Mouse (Mus musculus): ENCODE results near the gene H2-M10.3.
"Not testable (repeated sequence)": the region's sequence is repeated elsewhere in the genome, so short reads cannot be mapped to it uniquely, and the experiment has no call there.

Gene H2-M10.3

GRCm38 (mm10) chr17:36368317-36368716 is at the start of gene H2-M10.3:
Gene H2-M10.3, minus strand, starts transcription at chr17:36368417.
- DNase-seq (ENCODE audit: low spot score), result not testable (repeated sequence)

- DNase-seq (ENCODE audit: low spot score), result no peak
Measured at GRCm38 (mm10) chr17:36417416-36417815, 49.2 kb upstream of the H2-M10.3 start.

GRCm38 (mm10) chr17:36415407-36415806 is 47.2 kb upstream of the H2-M10.3 start:
- no peak for DNase-seq (ENCODE audit: low spot score)

GRCm38 (mm10) chr17:36414361-36414760 is 46.1 kb upstream of the H2-M10.3 start:
- no peak for DNase-seq (ENCODE audit: low spot score)

DNA sequence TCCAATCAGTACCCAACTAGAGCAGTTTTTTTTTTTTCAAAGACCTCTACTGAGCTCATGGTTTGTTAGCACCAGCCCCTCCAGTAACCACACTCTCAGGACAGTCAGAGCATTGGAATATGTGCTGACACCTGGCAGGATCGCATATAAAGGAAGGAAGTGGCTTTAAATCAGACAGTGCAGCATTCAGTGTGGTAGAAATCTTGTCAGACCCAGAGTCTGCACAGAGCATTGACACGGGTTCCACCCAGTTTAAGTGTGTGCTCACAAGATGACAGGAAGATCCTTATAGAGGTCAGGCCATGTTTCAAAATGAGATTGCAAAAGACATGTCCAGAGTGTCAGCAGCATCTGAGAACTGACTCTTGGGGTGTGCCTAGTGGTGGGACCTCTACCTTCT is 21.7 kb upstream of the H2-M10.3 start:
- DNase-seq (ENCODE audit: low spot score), result no peak

GRCm38 (mm10) chr17:36362404-36362803 is 5.8 kb downstream of the H2-M10.3 start:
- DNase-seq (ENCODE audit: low spot score), result not testable (repeated sequence)

DNA sequence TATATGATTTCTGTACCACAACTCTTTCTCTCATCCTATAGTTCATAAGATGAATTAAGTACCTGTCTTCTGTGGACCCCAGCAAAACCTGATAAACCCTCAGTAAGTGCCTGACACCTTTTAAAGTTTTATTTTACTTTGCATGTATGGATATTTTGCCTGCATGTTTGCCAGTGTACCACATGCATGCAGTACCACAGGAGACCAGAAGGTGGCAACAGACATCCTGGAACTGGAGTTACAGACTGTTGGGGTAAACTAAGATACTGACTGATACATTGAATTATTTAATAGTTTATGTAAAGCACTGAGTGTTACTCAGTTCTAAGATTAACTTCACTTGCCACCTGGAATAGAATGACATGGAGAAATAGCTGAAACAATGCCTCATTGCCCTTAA is 10.7 kb downstream of the H2-M10.3 start:
- DNase-seq (ENCODE audit: low spot score), result not testable (repeated sequence)

GRCm38 (mm10) chr17:36355763-36356162 is 12.5 kb downstream of the H2-M10.3 start:
- DNase-seq (ENCODE audit: low spot score), result no peak

GRCm38 (mm10) chr17:36355343-36355742 is 12.9 kb downstream of the H2-M10.3 start:
- DNase-seq (ENCODE audit: low spot score), result not testable (repeated sequence)

DNA sequence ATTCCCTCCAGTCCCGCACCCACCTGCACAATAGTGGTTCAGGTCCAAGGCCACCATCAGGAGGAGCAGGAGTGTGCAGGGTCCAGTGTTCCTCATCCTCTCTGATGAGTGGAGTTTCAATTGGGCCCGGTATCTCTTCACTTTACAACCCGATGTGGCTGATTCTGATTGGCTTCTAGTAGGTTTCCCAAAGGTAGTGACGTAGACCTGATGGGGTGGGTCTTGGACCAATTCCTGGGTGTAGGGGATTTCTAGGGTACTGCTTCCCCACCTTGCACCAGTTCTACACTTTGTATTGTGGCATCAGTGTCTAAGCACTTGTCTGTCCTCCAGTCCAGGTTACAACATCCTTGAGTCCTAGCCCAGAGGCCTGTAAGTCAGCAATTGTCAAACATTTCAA is 42.2 kb downstream of the H2-M10.3 start, which contains the start of gene H2-M10.1:
Gene H2-M10.1 (minus strand): TSS at position 101 of the 400 bp plus-strand sequence.
- DNase-seq (ENCODE audit: low spot score), result no peak

DNA sequence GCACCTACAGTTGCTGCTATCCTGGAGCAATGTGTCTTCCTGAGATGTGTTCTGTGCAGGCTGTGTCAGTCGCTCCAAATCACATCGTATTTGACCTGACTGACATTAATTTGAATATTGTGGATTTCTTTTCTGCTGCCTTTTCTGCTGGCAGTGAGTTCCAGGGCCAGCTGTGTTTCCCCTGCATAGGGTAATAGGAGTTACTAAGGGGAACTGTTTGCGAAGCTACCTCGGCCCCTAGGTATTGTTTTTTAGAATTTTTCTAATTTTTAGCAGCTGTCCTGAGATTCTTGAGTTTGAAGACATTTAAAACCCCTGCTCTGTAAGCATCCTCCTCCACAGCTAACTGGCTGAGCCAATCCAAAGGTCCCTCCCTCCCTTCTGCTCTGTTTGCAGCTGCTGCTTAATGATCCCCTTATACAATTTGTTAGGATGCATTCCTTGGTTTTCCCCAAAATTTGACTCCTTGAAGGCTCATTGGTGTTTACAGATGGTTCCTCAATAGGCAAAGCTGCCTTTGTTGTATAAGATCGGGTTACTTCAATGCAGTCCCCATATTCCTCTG is 52.4 kb downstream of the H2-M10.3 start:
- DNase-seq (ENCODE audit: low spot score), result no peak

DNA sequence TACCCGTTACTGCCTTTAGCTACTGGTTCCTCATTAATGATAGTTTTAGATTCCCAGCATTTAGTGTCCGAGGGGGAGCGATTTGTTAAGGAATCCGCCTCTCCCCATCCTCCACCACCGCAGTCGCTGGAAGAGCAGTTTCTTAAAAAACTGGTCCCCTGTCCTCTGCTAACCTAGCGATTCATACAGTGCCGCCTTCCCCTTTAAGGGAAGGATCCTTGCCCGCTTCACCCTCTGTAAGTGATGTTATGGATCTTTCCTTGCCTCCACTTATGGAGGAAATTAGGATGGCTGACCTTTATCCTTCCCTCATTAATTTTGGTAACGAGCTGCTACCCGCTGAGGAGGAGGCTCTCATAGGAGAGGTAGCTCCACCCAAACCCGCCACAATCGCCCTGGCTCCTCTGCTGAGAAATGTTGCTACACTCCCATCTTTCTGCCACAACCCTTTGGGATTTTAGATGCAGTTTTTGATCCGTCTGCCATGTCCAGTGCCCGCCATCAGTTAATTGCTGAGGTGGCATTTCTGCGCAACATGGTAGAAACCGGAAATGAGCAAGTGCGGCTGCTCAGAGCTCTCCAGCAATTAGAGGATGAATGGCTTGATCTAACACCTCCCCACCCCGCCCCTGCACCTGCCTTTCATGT is 53.1 kb downstream of the H2-M10.3 start:
- DNase-seq (ENCODE audit: low spot score), result no peak

Measured in spleen, adult 12 weeks (tissue).